Mouse (Mus musculus): ENCODE measurements around the gene Sh3kbp1.

DNA sequence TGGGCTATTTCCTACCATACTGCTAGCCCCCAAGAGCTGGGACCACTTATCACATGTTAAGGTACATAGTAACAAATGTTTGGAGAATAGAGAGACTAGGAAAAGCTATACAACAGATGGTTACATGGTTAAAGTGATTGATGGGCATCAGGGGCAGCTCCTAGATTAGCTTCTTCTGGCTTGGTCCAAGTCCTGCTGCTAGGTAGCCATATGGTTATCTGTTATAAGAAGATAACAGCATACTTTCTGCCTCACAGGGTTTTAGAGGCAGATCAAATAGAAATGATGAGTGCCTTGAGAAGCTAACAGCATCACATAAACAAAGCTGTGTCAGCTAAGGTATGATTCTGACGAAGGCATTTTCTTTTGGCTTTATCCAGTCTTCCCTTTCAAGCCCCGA, 334.3 kb downstream of the Sh3kbp1 start:
- TF ChIP-seq POLR2A (IDR thresholded peaks at IDR 0.05; ENCODE audit: low read depth, low read length) (no peak), CTCF (IDR thresholded peaks at IDR 0.05; ENCODE audit: extremely low read depth, insufficient read depth, insufficient read length, insufficient replicate concordance) (no peak)

All from spleen, adult 2 months (tissue).